In genomic region chr11:86936938-86937337, GRCm38 (mm10) we compare ENCODE assay signal across 23 mouse cellular contexts. TPM values are rescaled to one million over a fixed set of nuclear protein-coding genes. Genes with fewer than 3 reads are reported as not detected.
DNase-seq lines count a peak whose midpoint lies in the region; ATAC-seq lines count a peak whose summit lies in the region.
"Had no signal": no experiment of that assay in that cellular context is flagged by ENCODE, and none has a peak within 500 bp of the region (broad histone marks: within the 10 kb centered on the region; RNA-seq: fewer than 3 reads in every experiment).

No protein-coding gene starts in this region.

- WGBS in embryonic facial prominence, embryonic 12.5 days = 44% methylated on average over 9 of the region's 9 CpGs
- 66% methylated on average over 9 of the region's 9 CpGs for WGBS in embryonic facial prominence, embryonic 10.5 days
- whole genome bisulfite sequencing in kidney, embryonic 16.5 days = 44% methylated on average over 9 of the region's 9 CpGs
- 59% methylated on average over 9 of the region's 9 CpGs for WGBS in forebrain, embryonic 16.5 days

- H3K4me3 ChIP-seq in embryonic facial prominence, embryonic 12.5 days = no peak overlapping the region
- no peak overlapping the region for H3K4me3 ChIP-seq in embryonic facial prominence, embryonic 10.5 days
- H3K4me3 ChIP-seq in kidney, embryonic 16.5 days (ENCODE audit: low read length) = no peak overlapping the region
- H3K4me3 ChIP-seq in forebrain, embryonic 16.5 days (replicated peaks; ENCODE audit: low read length) = no peak overlapping the region
- H3K4me3 ChIP-seq: erythroblast, embryonic 14.5 days; forebrain, embryonic 10.5 days; heart, adult 2 months; heart, embryonic 12.5 days; hindbrain, embryonic 12.5 days had no signal

- no peaks in the 10 kb centered on the region for H3K4me1 ChIP-seq in embryonic facial prominence, embryonic 12.5 days
- peaks cover 9% of the 10 kb centered on the region; the same call in 1 of the 2 replicates for H3K4me1 ChIP-seq in embryonic facial prominence, embryonic 10.5 days
- H3K4me1 ChIP-seq in kidney, embryonic 16.5 days (ENCODE audit: insufficient read depth, low read length) = peaks cover 10% of the 10 kb centered on the region; the same call in 1 of the 2 replicates
- H3K4me1 ChIP-seq in forebrain, embryonic 16.5 days (replicated peaks; ENCODE audit: control insufficient read depth, insufficient read depth, low read length) = no peaks in the 10 kb centered on the region
- H3K4me1 ChIP-seq: hindbrain, embryonic 12.5 days had no signal

- H3K4me2 ChIP-seq in embryonic facial prominence, embryonic 12.5 days (replicated peaks) = no peak overlapping the region
- no peak overlapping the region for H3K4me2 ChIP-seq in kidney, embryonic 16.5 days (replicated peaks; ENCODE audit: low read depth, low read length)
- no peak overlapping the region for H3K4me2 ChIP-seq in forebrain, embryonic 16.5 days (ENCODE audit: low read length)
- H3K4me2 ChIP-seq: heart, embryonic 12.5 days; hindbrain, embryonic 12.5 days had no signal

- 0 out of 2 replicates have a peak overlapping the region, but pooled peaks have one; percentile 13 for H3K27ac ChIP-seq in embryonic facial prominence, embryonic 12.5 days
- no peak overlapping the region for H3K27ac ChIP-seq in embryonic facial prominence, embryonic 10.5 days (replicated peaks)
- 0 out of 2 replicates have a peak overlapping the region, but pooled peaks have one; percentile 32 for H3K27ac ChIP-seq in kidney, embryonic 16.5 days (ENCODE audit: low read length)
- H3K27ac ChIP-seq in forebrain, embryonic 16.5 days (ENCODE audit: low read length) = no peak overlapping the region
- H3K27ac ChIP-seq: forebrain, embryonic 10.5 days; heart, adult 2 months; hindbrain, embryonic 12.5 days had no signal

- DNase-seq in embryonic facial prominence, embryonic 10.5 days (ENCODE audit: low spot score) = no peak
- DNase-seq in kidney, postnatal 14 days = no peak
- DNase-seq in Muller cell, postnatal 12 days (ENCODE audit: inconsistent ontology term) = peak; percentile 12
- DNase-seq in splenic B cell, adult 2 months (ENCODE audit: low read depth, low spot score) = peak; percentile 40
- DNase-seq in layer of hippocampus, postnatal 25 days (ENCODE audit: extremely low spot score in 1 of 2, low spot score in 1 of 2) = no peak
- DNase-seq: adrenal gland, postnatal 10 days; cerebellum, adult 18-20 months; cerebellum, adult 9-11 months; gastrocnemius, postnatal 10 days; heart, adult 2 months; heart, postnatal 10 days; heart, postnatal 4 days had no signal

- H3K27me3 ChIP-seq in embryonic facial prominence, embryonic 12.5 days = no peaks in the 10 kb centered on the region
- H3K27me3 ChIP-seq in embryonic facial prominence, embryonic 10.5 days (replicated peaks; ENCODE audit: low read depth, poor library complexity, severe bottlenecking) = no peaks in the 10 kb centered on the region
- no peaks in the 10 kb centered on the region for H3K27me3 ChIP-seq in kidney, embryonic 16.5 days (ENCODE audit: insufficient read depth, low read length)
- H3K27me3 ChIP-seq in splenic B cell, adult 2 months (ENCODE audit: control insufficient read depth, insufficient read depth, low read length, poor library complexity, severe bottlenecking) = no peaks in the 10 kb centered on the region
- no peaks in the 10 kb centered on the region for H3K27me3 ChIP-seq in forebrain, embryonic 16.5 days (replicated peaks; ENCODE audit: control insufficient read depth, insufficient read depth, low read length)
- H3K27me3 ChIP-seq: heart, embryonic 12.5 days; hindbrain, embryonic 12.5 days had no signal

- H3K9me3 ChIP-seq in embryonic facial prominence, embryonic 12.5 days = no peaks in the 10 kb centered on the region
- H3K9me3 ChIP-seq in embryonic facial prominence, embryonic 10.5 days = no peaks in the 10 kb centered on the region
- no peaks in the 10 kb centered on the region for H3K9me3 ChIP-seq in kidney, embryonic 16.5 days (ENCODE audit: low read length)
- no peaks in the 10 kb centered on the region for H3K9me3 ChIP-seq in forebrain, embryonic 16.5 days (ENCODE audit: control insufficient read depth, low read length)
- H3K9me3 ChIP-seq: forebrain, embryonic 10.5 days; heart, embryonic 12.5 days; hindbrain, embryonic 12.5 days had no signal

- no peak for ATAC-seq in embryonic facial prominence, embryonic 12.5 days (ENCODE audit: insufficient number of reproducible peaks, insufficient read depth, low FRiP score, low TSS enrichment)
- ATAC-seq in kidney, embryonic 16.5 days (ENCODE audit: low FRiP score, low TSS enrichment) = no peak
- ATAC-seq in forebrain, embryonic 16.5 days = no peak
- ATAC-seq: forebrain, embryonic 14.5 days; hindbrain, embryonic 16.5 days; inflammation-experienced regulatory T-cells, adult 6 months; intestine, postnatal 0 days had no signal

- no peak overlapping the region for H3K9ac ChIP-seq in embryonic facial prominence, embryonic 12.5 days
- H3K9ac ChIP-seq in kidney, embryonic 16.5 days (replicated peaks; ENCODE audit: low read length) = no peak overlapping the region
- H3K9ac ChIP-seq in forebrain, embryonic 16.5 days (replicated peaks; ENCODE audit: low read depth, low read length) = no peak overlapping the region
- H3K9ac ChIP-seq: heart, embryonic 12.5 days; hindbrain, embryonic 12.5 days had no signal

- peaks cover 9% of the 10 kb centered on the region; the same call in 1 of the 2 replicates for H3K36me3 ChIP-seq in embryonic facial prominence, embryonic 12.5 days
- peaks cover 13% of the 10 kb centered on the region; the same call in 1 of the 2 replicates for H3K36me3 ChIP-seq in embryonic facial prominence, embryonic 10.5 days (replicated peaks)
- no peaks in the 10 kb centered on the region for H3K36me3 ChIP-seq in kidney, embryonic 16.5 days (ENCODE audit: insufficient read depth, low read length)
- H3K36me3 ChIP-seq in splenic B cell, adult 2 months (ENCODE audit: control insufficient read depth, insufficient read depth, low read length, poor library complexity, severe bottlenecking) = no peaks in the 10 kb centered on the region
- H3K36me3 ChIP-seq in forebrain, embryonic 16.5 days (ENCODE audit: control insufficient read depth, insufficient read depth) = no peaks in the 10 kb centered on the region
- H3K36me3 ChIP-seq: forebrain, embryonic 10.5 days had no signal

RNA-seq across cellular contexts. Expression of gene Ypel2, which starts 56.6 kb away (rescaled TPM):
- polyA plus RNA-seq in embryonic facial prominence, embryonic 12.5 days (2016; fragmentation: Nextera tagmentation; extraction: Ambion mirVana) = 10.7 and 11.6 TPM in 2 replicates
- polyA plus RNA-seq in embryonic facial prominence, embryonic 10.5 days (2016; fragmentation: Nextera tagmentation; extraction: Ambion mirVana) = 4.2 and 5.4 TPM in 2 replicates
- 11.6 and 13.2 TPM in 2 replicates for polyA plus RNA-seq in kidney, embryonic 16.5 days (2015; fragmentation: Nextera tagmentation; extraction: Ambion mirVana)
- 10 to 100 TPM; 23.5 to 28.0 TPM for total RNA-seq in layer of hippocampus, postnatal 25 days (2021)
- 7.1 and 8.1 TPM in 2 replicates for polyA plus RNA-seq in forebrain, embryonic 16.5 days (2015; fragmentation: Nextera tagmentation; extraction: Ambion mirVana)

Comparison
In these comparisons a context has a peak if more than half of its experiments do, and no peak if none do; other contexts are left out.
1. H3K27ac ChIP-seq: peak in embryonic facial prominence, embryonic 12.5 days (single experiment) and kidney, embryonic 16.5 days (single experiment); none in embryonic facial prominence, embryonic 10.5 days (single experiment) and forebrain, embryonic 16.5 days (single experiment).
2. DNase-seq: peak in Muller cell, postnatal 12 days (single experiment) and splenic B cell, adult 2 months (single experiment); none in embryonic facial prominence, embryonic 10.5 days (single experiment), kidney, postnatal 14 days (single experiment) and layer of hippocampus, postnatal 25 days (0 of 2).